Mouse (Mus musculus) small intestine, adult 2 months (tissue): ENCODE measurements around the gene Gm17018. TPM values are rescaled to one million over a fixed set of nuclear protein-coding genes. Genes with fewer than 3 reads are reported as not detected.

Source experiments
- H3K27ac ChIP-seq: fragments of 200-500 bp; 2 replicates; pipeline ENCODE4 v1.5.1; 2012; ENCODE audit warnings: low read depth, low read length, control low read depth, inconsistent platforms; ENCODE audit not compliant: insufficient read depth
- H3K27me3 ChIP-seq: fragments of 200-500 bp; 2 replicates; pipeline ENCODE4 v1.6.1; 2012; ENCODE audit warnings: mild to moderate bottlenecking, moderate library complexity, low read length, inconsistent platforms; ENCODE audit not compliant: control insufficient read depth, insufficient read depth
- H3K36me3 ChIP-seq: fragments of 200-500 bp; 2 replicates; pipeline ENCODE4 v1.6.1; 2012; ENCODE audit warnings: mild to moderate bottlenecking, low read length, control low read depth, inconsistent platforms; ENCODE audit not compliant: control insufficient read depth, insufficient read depth
- H3K4me1 ChIP-seq: fragments of 200-500 bp; 2 replicates; pipeline ENCODE4 v1.6.1; 2012; ENCODE audit warnings: low read length, inconsistent platforms, mixed read lengths; ENCODE audit not compliant: control insufficient read depth, insufficient read depth, insufficient read length
- H3K4me3 ChIP-seq: fragments of 200-500 bp; 2 replicates; pipeline ENCODE4 v1.5.1; 2012; ENCODE audit warnings: low read depth, mild to moderate bottlenecking, control low read depth, inconsistent platforms, low read length, moderate library complexity
- CTCF ChIP-seq: fragments of 200-500 bp; IDR thresholded peaks from 2 replicates; pipeline ENCODE4 v1.5.1; 2012; ENCODE audit warnings: low read depth, mild to moderate bottlenecking, control low read depth, inconsistent platforms, low read length, moderate library complexity, mixed read lengths; ENCODE audit not compliant: insufficient replicate concordance, insufficient read length; ENCODE audit errors: extremely low read depth
- POLR2A ChIP-seq: fragments of 200-500 bp; IDR thresholded peaks from 2 replicates; pipeline ENCODE4 v1.6.1; 2012; ENCODE audit warnings: low read depth, mild to moderate bottlenecking, control low read depth, inconsistent platforms, low read length, moderate library complexity
- WGBS: fragments of 180-500 bp; shearing (Covaris S2); methylation state at CpG from one replicate; pipeline ENCODE4 v1.1.7; 2018; 5-methylcytosine and 5-hydroxymethylcytosine counted together
- polyA plus RNA-seq: library from polyadenylated mRNA; depleted of rRNA; stranded (reverse); fragments of >200 nt; gene quantifications from 2 replicates; pipeline ENCODE4 v1.2.3, GENCODE M21; 2012; rRNA removed

Gene Gm17018
- polyA plus RNA-seq = 2.2 and 3.0 TPM in 2 replicates

GRCm38 (mm10) chr19:45560153-45560890, at the start of gene Gm17018, which contains the start of gene Poll:
Gm17018 (plus strand) TSS chr19:45560615.
Poll (minus strand) TSS chr19:45560531.
- Histone ChIP-seq H3K4me1 (peaks cover 3% of the 10 kb centered on the region), H3K4me3 (peak within 1 kb of the TSS; percentile 98), H3K27ac (no peak within 1 kb of the TSS), H3K27me3 (no peaks in the 10 kb centered on the region), H3K36me3 (peaks cover 3% of the 10 kb centered on the region; the same call in 1 of the 2 replicates)
- under 1% methylated on average over 35 of the region's 35 CpGs for WGBS
- peak; percentile 49 for TF ChIP-seq POLR2A
- no peak for TF ChIP-seq CTCF

GRCm38 (mm10) chr19:45510680-45511079, 49.7 kb upstream of the Gm17018 start:
- no peak overlapping the region for H3K4me3 ChIP-seq
- H3K27me3 ChIP-seq = no peaks in the 10 kb centered on the region
- H3K27ac ChIP-seq = no peak overlapping the region
- H3K36me3 ChIP-seq = peaks cover 5% of the 10 kb centered on the region; the same call in 1 of the 2 replicates
- 80% methylated on average over 3 of the region's 3 CpGs for WGBS
- H3K4me1 ChIP-seq = no peaks in the 10 kb centered on the region
- TF ChIP-seq CTCF (no peak), POLR2A (no peak)

- TF ChIP-seq CTCF (no peak), POLR2A (no peak)
- WGBS = 83% methylated on average over 4 of the region's 4 CpGs
- H3K36me3 ChIP-seq = peaks cover 7% of the 10 kb centered on the region; the same call in 1 of the 2 replicates
- no peaks in the 10 kb centered on the region for H3K4me1 ChIP-seq
- no peak overlapping the region for H3K27ac ChIP-seq
- H3K27me3 ChIP-seq = no peaks in the 10 kb centered on the region
- no peak overlapping the region for H3K4me3 ChIP-seq
Measured at GRCm38 (mm10) chr19:45511406-45511805, 49.0 kb upstream of the Gm17018 start.

- H3K27ac ChIP-seq = no peak overlapping the region
- no peak overlapping the region for H3K4me3 ChIP-seq
- peaks cover 7% of the 10 kb centered on the region for H3K36me3 ChIP-seq
- no peaks in the 10 kb centered on the region for H3K4me1 ChIP-seq
- 93% methylated on average over 2 of the region's 2 CpGs for WGBS
- TF ChIP-seq POLR2A = no peak
- TF ChIP-seq CTCF = no peak
- no peaks in the 10 kb centered on the region for H3K27me3 ChIP-seq
Measured at GRCm38 (mm10) chr19:45515341-45515740, 45.1 kb upstream of the Gm17018 start.

GRCm38 (mm10) chr19:45516264-45516663, 44.2 kb upstream of the Gm17018 start:
- H3K4me1 ChIP-seq = no peaks in the 10 kb centered on the region
- TF ChIP-seq POLR2A (no peak), CTCF (no peak)
- no peaks in the 10 kb centered on the region for H3K27me3 ChIP-seq
- H3K36me3 ChIP-seq = peaks cover 8% of the 10 kb centered on the region
- H3K4me3 ChIP-seq = no peak overlapping the region
- 91% methylated on average over 12 of the region's 12 CpGs for WGBS
- no peak overlapping the region for H3K27ac ChIP-seq

GRCm38 (mm10) chr19:45527382-45527781, 33.0 kb upstream of the Gm17018 start:
- H3K4me3 ChIP-seq = no peak overlapping the region
- H3K36me3 ChIP-seq = peaks cover 10% of the 10 kb centered on the region
- WGBS = 86% methylated on average over 7 of the region's 7 CpGs
- TF ChIP-seq CTCF (no peak), POLR2A (no peak)
- no peaks in the 10 kb centered on the region for H3K27me3 ChIP-seq
- no peak overlapping the region for H3K27ac ChIP-seq
- no peaks in the 10 kb centered on the region for H3K4me1 ChIP-seq

GRCm38 (mm10) chr19:45527931-45528534, 32.4 kb upstream of the Gm17018 start:
- TF ChIP-seq CTCF (no peak), POLR2A (no peak)
- Histone ChIP-seq H3K27ac (no peak overlapping the region), H3K4me3 (no peak overlapping the region), H3K36me3 (peaks cover 10% of the 10 kb centered on the region), H3K4me1 (no peaks in the 10 kb centered on the region), H3K27me3 (no peaks in the 10 kb centered on the region)
- 88% methylated on average over 10 of the region's 10 CpGs for WGBS
